Mouse (Mus musculus) embryonic facial prominence, embryonic 13.5 days (tissue): ENCODE data around the gene Polr3b. TPM values are rescaled to one million over a fixed set of nuclear protein-coding genes. Genes with fewer than 3 reads are reported as not detected.

ENCODE experiments used
- ATAC-seq: fragments of 200-750 bp; cut with Nextera tagmentation; 2 replicates; pipeline ENCODE4 v1.8.0; 2017; ENCODE audit warnings: low read depth; ENCODE audit not compliant: insufficient number of reproducible peaks, insufficient read depth, low FRiP score, low TSS enrichment
- H3K27ac ChIP-seq: fragments of 300-500 bp; sonication (generic); 2 replicates; pipeline ENCODE4 v1.5.1; 2015; ENCODE audit warnings: moderate library complexity, mild to moderate bottlenecking, inconsistent platforms
- H3K27me3 ChIP-seq: fragments of 300-500 bp; sonication (generic); 2 replicates; pipeline ENCODE4 v1.6.1; 2015; ENCODE audit warnings: mild to moderate bottlenecking, inconsistent platforms
- H3K36me3 ChIP-seq: fragments of 300-500 bp; sonication (generic); 2 replicates; pipeline ENCODE4 v1.6.1; 2015; ENCODE audit warnings: mild to moderate bottlenecking, inconsistent platforms
- H3K4me1 ChIP-seq: fragments of 300-500 bp; sonication (generic); 2 replicates; pipeline ENCODE4 v1.6.1; 2015; ENCODE audit warnings: inconsistent platforms
- H3K4me2 ChIP-seq: fragments of 300-500 bp; sonication (generic); 2 replicates; pipeline ENCODE4 v1.6.1; 2015; ENCODE audit warnings: moderate library complexity, mild to moderate bottlenecking, inconsistent platforms
- H3K4me3 ChIP-seq: fragments of 300-500 bp; sonication (generic); 2 replicates; pipeline ENCODE4 v1.5.1; 2015; ENCODE audit warnings: mild to moderate bottlenecking, inconsistent platforms
- H3K9ac ChIP-seq: fragments of 300-500 bp; sonication (generic); 2 replicates; pipeline ENCODE4 v1.6.1; 2015; ENCODE audit warnings: mild to moderate bottlenecking, inconsistent platforms
- H3K9me3 ChIP-seq: fragments of 300-500 bp; sonication (generic); 2 replicates; pipeline ENCODE4 v1.6.1; 2016; ENCODE audit warnings: inconsistent platforms
- WGBS: fragments of 180-500 bp; shearing (Covaris S2); methylation state at CpG from one replicate; pipeline ENCODE4 v1.1.7; 2015; ENCODE audit warnings: mixed read lengths; 5-methylcytosine and 5-hydroxymethylcytosine counted together
- polyA plus RNA-seq: library from polyadenylated mRNA; unstranded; fragments of >200 nt; fragmentation: Nextera tagmentation; extraction: Ambion mirVana; gene quantifications from 2 replicates; pipeline ENCODE4 v1.2.1, GENCODE M21; 2015

The Polr3b gene
- polyA plus RNA-seq, 1 experiment from 2014 or later, result 14.5 TPM

DNA sequence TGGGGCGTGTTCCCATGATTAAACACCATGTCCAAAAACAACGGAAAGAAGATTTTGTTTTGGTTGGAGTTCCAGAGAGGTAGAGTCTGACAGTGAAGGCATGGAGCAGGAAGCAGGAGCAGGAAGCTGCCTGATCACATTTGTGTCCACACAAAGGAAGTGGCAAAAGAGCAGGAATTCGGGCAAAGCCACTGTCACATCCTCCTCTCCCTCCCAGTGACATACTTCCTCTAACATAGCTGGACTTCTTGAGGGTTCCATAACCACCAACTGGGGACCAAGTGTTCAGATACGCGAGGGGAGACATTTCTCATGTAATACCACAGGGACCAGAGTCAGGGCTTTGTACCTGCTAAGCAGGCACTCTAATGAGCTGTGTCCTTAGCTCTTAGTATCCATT is 25.2 kb downstream of the Polr3b start:
- WGBS, result 82% methylated on average over 5 of the region's 5 CpGs
- no peak overlapping the region for H3K9ac ChIP-seq
- no peak overlapping the region for H3K4me2 ChIP-seq
- no peak for ATAC-seq
- H3K4me1 ChIP-seq, result no peaks in the 10 kb centered on the region
- H3K4me3 ChIP-seq, result no peak overlapping the region
- no peaks in the 10 kb centered on the region for H3K27me3 ChIP-seq
- H3K36me3 ChIP-seq, result peaks cover 33% of the 10 kb centered on the region
- H3K27ac ChIP-seq, result no peak overlapping the region
- H3K9me3 ChIP-seq, result no peaks in the 10 kb centered on the region

DNA sequence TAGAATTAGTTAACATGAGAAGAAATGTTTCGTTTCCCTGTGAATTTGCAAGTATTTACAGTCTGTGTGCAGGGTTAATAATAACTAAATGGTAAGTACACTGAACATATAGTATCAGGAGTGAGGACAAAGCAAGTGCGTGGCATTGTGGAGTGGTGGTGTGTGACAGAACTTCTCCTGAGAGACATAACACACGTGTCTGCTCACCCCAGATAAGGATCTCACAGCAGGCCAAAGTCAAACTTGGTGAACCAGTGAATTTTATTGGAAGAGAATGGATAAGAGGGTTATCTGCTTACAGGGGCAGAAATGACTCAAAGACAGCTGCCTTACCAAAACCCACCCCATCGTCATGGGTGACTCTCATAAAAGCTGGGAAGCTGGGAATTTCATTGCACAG is 26.8 kb downstream of the Polr3b start:
- Histone ChIP-seq H3K27me3 (no peaks in the 10 kb centered on the region), H3K27ac (no peak overlapping the region), H3K4me3 (no peak overlapping the region), H3K4me2 (no peak overlapping the region), H3K9ac (no peak overlapping the region), H3K9me3 (no peaks in the 10 kb centered on the region), H3K36me3 (peaks cover 36% of the 10 kb centered on the region), H3K4me1 (no peaks in the 10 kb centered on the region)
- 89% methylated on average over 4 of the region's 4 CpGs for WGBS
- no peak for ATAC-seq

DNA sequence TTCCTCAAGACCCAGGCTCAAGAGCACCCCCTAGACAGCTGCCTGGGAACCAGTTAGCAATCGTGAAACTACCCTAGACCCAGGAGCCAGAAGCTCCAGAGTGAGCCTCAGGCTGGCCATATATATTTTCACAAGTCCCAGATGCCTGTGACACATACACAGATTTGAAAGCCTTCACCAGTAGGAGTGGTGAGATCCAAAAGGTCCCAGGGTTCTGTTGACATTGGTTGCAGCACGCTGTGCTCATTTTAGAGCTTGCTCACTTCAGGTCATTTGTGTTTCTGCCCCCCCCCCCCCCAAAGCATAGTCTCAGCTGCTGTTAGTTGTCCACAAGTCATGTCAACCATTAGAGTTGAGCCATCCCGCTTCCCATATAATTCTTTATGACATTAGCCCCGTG is 31.9 kb downstream of the Polr3b start:
- no peak for ATAC-seq
- Histone ChIP-seq H3K4me3 (no peak overlapping the region), H3K36me3 (peaks cover 10% of the 10 kb centered on the region), H3K9ac (no peak overlapping the region), H3K4me1 (no peaks in the 10 kb centered on the region), H3K9me3 (no peaks in the 10 kb centered on the region), H3K4me2 (no peak overlapping the region), H3K27ac (no peak overlapping the region), H3K27me3 (no peaks in the 10 kb centered on the region)
- 82% methylated on average over 4 of the region's 4 CpGs for WGBS

DNA sequence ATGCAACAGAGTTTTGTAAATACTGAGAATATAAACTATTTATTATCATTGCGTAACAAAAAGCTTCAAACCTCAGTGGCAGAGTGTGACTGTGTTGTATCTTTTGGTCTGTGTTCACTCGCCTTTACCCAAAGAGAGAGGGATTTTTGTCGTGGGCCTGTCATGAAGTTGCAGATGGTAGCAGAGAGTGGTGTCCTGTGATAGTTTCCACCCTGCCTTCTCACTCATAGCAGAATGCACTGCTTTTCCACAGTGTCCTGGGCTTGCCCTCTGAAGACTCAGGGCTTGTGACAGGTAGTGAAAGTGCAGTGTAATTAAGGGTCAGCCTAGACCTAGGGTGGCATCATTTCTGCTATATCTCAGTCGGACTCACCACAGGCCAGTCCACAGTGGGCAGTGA is 32.6 kb downstream of the Polr3b start:
- no peak for ATAC-seq
- Histone ChIP-seq H3K9me3 (no peaks in the 10 kb centered on the region), H3K27ac (no peak overlapping the region), H3K9ac (no peak overlapping the region), H3K4me3 (no peak overlapping the region), H3K27me3 (no peaks in the 10 kb centered on the region), H3K4me1 (no peaks in the 10 kb centered on the region), H3K4me2 (no peak overlapping the region), H3K36me3 (peaks cover 8% of the 10 kb centered on the region)
- WGBS, result 88% methylated on average over 4 of the region's 4 CpGs

DNA sequence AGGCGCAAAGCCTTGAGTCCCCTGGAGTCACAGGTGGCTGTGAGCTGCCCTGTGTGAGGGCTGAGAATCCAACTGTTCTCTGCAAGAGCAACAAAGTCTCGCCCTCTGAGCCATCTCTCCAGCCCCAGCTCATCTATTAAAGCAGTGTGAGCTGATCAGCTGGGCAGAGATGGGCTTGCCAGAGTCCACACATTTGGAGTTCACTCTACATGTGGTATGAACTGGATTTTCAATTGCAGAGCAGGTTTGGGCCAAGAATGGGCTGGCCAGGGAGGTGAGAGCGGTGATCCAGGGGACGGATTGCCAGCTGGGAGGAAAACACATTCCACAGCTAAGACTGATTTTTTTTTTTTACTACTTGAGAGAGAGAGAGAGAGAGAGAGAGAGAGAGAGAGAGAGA is 34.5 kb downstream of the Polr3b start:
- 83% methylated on average over 4 of the region's 4 CpGs for WGBS
- Histone ChIP-seq H3K27ac (no peak overlapping the region), H3K9ac (no peak overlapping the region), H3K36me3 (peaks cover 17% of the 10 kb centered on the region), H3K4me1 (no peaks in the 10 kb centered on the region), H3K27me3 (no peaks in the 10 kb centered on the region), H3K4me2 (no peak overlapping the region), H3K4me3 (no peak overlapping the region), H3K9me3 (no peaks in the 10 kb centered on the region)
- no peak for ATAC-seq

DNA sequence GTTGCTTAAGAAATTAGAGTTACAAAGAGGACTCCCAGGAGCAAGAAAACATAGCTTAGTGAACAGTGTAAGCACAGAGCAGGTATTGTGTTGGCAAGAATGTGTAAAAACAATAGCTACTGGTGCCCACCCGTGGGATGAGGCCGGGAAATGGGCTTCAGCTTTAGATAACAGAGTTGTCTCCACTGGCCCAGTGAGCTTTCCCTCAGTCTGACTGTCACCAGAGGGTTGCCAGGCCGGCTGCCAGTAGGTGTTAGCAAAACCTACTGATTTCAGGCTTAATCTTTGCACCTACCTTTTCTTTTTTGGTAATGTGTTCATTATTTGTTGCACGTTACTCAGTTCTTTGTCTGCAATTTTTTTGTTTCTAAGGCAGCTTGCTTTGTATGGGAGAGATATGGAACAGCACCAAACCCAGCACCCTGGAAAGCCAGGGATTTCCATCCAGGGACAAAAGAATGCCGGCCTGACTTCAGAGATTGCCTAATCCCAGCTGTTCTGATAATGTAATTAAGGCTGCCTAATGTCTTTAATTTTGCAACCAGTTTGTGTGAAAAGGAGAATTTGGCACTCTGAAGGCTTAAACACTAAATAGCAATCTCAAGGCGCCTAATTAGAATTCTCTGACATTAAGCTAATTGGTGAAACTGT is 35.5 kb downstream of the Polr3b start:
- Histone ChIP-seq H3K4me2 (no peak overlapping the region), H3K36me3 (peaks cover 24% of the 10 kb centered on the region), H3K27me3 (no peaks in the 10 kb centered on the region), H3K27ac (no peak overlapping the region), H3K4me1 (no peaks in the 10 kb centered on the region), H3K9me3 (no peaks in the 10 kb centered on the region), H3K9ac (no peak overlapping the region), H3K4me3 (no peak overlapping the region)
- WGBS, result 54% methylated on average over 6 of the region's 6 CpGs
- no peak for ATAC-seq

DNA sequence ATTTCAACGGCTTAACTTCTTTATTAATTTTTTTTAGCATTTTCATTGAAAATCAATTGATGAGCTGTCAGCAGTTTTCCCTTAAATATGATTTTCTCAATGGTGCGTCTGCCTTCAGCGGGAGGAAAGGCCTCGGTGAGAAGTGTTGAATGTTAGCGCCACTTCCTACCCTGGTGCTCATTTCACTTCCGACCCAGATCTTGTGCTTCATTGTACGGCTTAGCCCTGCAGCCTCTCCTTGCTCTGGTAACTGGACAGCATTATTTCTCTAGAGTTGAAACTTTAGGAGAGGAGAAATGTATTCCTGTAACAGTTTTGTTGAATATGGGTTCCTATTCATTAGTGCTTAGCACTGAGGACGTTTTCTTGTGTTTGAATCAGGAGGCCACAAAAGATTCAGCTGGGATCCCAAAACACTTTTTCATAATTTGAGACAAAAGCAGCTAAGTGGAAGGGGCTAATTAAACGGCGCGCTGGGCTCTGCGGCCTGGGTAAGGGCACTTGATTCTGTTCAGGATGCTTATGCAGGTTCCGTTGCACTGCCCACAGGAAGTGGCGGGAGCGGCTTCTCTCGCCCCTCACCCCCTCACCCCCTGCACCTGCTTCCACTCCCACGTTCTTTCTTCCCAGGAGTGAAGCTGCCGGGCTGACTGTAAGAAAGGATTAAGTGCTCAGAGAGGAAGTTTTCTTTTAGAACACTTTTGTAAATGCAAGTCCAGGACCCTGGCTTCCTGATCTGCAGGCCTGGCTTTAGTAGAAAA is 36.2 kb downstream of the Polr3b start:
- no peak overlapping the region for H3K9ac ChIP-seq
- no peak overlapping the region for H3K4me2 ChIP-seq
- no peaks in the 10 kb centered on the region for H3K9me3 ChIP-seq
- ATAC-seq, result no peak
- H3K27me3 ChIP-seq, result no peaks in the 10 kb centered on the region
- H3K27ac ChIP-seq, result no peak overlapping the region
- H3K4me3 ChIP-seq, result no peak overlapping the region
- peaks cover 17% of the 10 kb centered on the region for H3K36me3 ChIP-seq
- 66% methylated on average over 18 of the region's 18 CpGs for WGBS
- H3K4me1 ChIP-seq, result no peaks in the 10 kb centered on the region

DNA sequence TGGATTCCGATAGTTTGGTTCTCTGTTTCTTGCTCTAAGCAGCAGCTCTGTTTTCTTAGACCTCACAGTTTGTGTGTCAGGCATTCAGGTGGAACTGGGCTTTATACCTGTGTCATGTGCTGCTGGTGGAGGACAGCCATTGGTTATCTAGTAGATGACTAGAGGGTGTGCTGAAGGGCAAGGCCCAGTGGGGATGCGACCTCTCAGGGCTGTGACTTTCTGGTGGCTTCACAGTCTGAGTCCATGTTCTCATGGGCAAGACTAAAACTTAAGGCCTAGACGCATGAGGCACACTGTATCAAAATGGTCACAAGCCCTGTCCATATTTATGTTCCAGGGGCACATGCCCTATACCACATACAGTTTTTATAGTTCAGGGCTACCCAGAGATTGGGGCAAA is 37.2 kb downstream of the Polr3b start:
- 91% methylated on average over 3 of the region's 3 CpGs for WGBS
- H3K4me3 ChIP-seq, result no peak overlapping the region
- no peak for ATAC-seq

DNA sequence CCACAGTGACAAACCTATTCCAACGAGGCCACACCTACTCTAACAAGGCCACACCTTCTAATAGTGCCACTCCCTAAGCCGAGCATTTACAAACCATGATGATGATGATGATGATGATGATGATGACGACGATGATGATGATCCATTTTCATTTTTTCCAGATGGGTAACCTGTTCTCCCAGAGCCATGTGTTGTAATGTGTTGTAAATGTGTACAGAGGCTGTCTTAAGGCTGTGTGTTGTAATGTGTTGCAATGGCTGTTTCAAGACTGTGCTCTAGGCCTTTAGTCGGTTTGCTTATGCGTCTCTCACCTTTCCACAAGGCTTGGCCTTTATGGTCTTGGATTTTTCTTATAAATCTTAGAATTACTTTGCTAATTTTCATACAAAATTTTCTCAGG is 40.0 kb downstream of the Polr3b start:
- no peak overlapping the region for H3K27ac ChIP-seq
- WGBS, result 89% methylated on average over 6 of the region's 6 CpGs
- no peaks in the 10 kb centered on the region for H3K4me1 ChIP-seq
- H3K4me3 ChIP-seq, result no peak overlapping the region
- no peaks in the 10 kb centered on the region for H3K27me3 ChIP-seq
- H3K36me3 ChIP-seq, result peaks cover 26% of the 10 kb centered on the region
- no peak overlapping the region for H3K4me2 ChIP-seq
- H3K9ac ChIP-seq, result no peak overlapping the region
- no peak for ATAC-seq
- no peaks in the 10 kb centered on the region for H3K9me3 ChIP-seq

More for the DNA sequence above, 37.2 kb downstream of the Polr3b start:
- Histone ChIP-seq H3K9me3 (no peaks in the 10 kb centered on the region), H3K4me1 (no peaks in the 10 kb centered on the region), H3K4me2 (no peak overlapping the region), H3K27me3 (no peaks in the 10 kb centered on the region), H3K9ac (no peak overlapping the region), H3K27ac (no peak overlapping the region), H3K36me3 (peaks cover 17% of the 10 kb centered on the region)

DNA sequence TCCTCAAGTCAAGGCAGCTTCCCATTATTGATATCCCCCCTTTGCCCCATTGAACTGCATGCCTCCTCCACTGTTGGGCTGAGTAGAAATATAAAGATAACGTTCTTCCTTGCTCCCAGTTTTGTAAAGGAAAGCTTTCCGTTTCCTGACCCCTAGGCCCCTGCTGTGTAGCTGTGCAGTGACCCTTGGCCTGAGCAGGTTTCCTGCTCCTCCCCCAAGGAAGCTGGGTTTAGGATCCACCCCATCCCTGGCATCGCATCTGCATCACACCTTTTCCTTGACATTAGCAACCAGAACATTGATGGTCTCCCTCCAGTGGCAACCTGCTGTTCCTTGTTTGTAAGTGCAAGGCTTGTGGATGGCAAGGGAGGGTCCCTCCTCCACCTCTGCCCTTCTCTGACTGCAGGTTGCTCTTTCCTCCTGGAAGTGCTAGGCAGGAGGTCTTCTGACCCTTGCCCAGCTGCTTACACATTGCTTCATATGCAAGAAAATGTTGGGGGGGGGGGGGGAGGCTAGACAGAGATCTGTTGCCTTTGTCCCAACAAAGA is 43.7 kb downstream of the Polr3b start:
- WGBS, result 34% methylated on average over 3 of the region's 3 CpGs
- no peak overlapping the region for H3K4me3 ChIP-seq
- H3K27ac ChIP-seq, result no peak overlapping the region
- H3K9me3 ChIP-seq, result no peaks in the 10 kb centered on the region
- no peak for ATAC-seq
- no peaks in the 10 kb centered on the region for H3K4me1 ChIP-seq
- no peak overlapping the region for H3K9ac ChIP-seq
- no peak overlapping the region for H3K4me2 ChIP-seq
- no peaks in the 10 kb centered on the region for H3K27me3 ChIP-seq
- H3K36me3 ChIP-seq, result peaks cover 34% of the 10 kb centered on the region

DNA sequence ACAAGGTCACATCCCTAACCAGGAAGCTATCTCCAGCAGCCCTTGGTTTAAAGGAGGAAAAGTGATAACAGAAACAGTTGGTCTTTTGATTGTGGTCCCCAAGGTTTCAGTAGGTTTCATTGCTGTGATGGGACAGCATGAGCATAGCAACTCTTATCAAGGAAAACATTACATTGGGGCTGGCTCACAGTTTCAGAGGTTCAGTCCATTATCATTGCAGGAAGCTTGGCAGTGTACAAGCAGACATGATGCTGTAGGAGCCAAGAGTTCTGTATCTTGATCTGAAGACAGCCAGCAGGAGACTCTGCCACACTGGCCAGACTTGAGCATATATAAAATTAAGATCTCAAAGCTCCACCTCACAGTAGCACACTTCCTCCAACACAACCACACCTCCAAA is 53.6 kb downstream of the Polr3b start:
- Histone ChIP-seq H3K4me1 (no peaks in the 10 kb centered on the region), H3K9ac (no peak overlapping the region), H3K4me3 (no peak overlapping the region), H3K27me3 (no peaks in the 10 kb centered on the region), H3K27ac (no peak overlapping the region), H3K4me2 (no peak overlapping the region), H3K9me3 (0 out of 2 replicates have a peak, but pooled peaks cover 2% of the 10 kb centered on the region), H3K36me3 (peaks cover 54% of the 10 kb centered on the region)
- ATAC-seq, result no peak

DNA sequence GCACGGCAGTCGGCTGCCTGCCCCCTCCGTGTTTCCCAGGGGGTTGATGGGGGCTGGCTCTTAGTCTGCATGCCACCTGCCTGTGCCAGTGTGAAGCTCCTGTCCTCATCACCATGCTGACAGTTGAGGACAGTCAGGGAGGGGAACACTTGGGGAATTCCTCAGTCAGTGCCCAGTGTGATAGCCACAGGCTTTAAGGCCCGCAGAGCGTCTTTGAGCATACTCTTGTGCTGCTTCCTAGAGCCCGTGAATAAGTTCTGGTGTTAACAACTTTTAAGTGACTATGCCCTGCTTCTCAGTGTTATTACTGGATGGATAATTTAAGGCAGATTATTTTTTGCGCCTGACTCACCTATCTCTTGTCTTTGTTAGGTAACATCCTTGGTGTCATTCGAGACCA is 54.4 kb downstream of the Polr3b start:
- Histone ChIP-seq H3K9me3 (0 out of 2 replicates have a peak, but pooled peaks cover 2% of the 10 kb centered on the region), H3K27ac (no peak overlapping the region), H3K36me3 (peaks cover 52% of the 10 kb centered on the region), H3K27me3 (no peaks in the 10 kb centered on the region), H3K9ac (no peak overlapping the region), H3K4me3 (no peak overlapping the region), H3K4me2 (no peak overlapping the region), H3K4me1 (no peaks in the 10 kb centered on the region)
- no peak for ATAC-seq
- 89% methylated on average over 8 of the region's 8 CpGs for WGBS
